ENCODE assay signal across 10 mouse cellular contexts in genomic region chr14:105333475-105334094, GRCm38 (mm10).
DNase-seq lines count a peak whose midpoint lies in the region; ATAC-seq and TF ChIP-seq lines count a peak whose summit lies in the region.
"Had no signal": no experiment of that assay in that cellular context is flagged by ENCODE, and none has a peak within 500 bp of the region (broad histone marks: within the 10 kb centered on the region; RNA-seq: fewer than 3 reads in every experiment).

No protein-coding gene starts in this region.

- no peaks in the 10 kb centered on the region for H3K27me3 ChIP-seq in intestine, embryonic 15.5 days (replicated peaks)
- no peaks in the 10 kb centered on the region for H3K27me3 ChIP-seq in intestine, postnatal 0 days (replicated peaks; ENCODE audit: control insufficient read depth, insufficient read depth, low read length)
- H3K27me3 ChIP-seq in embryonic facial prominence, embryonic 13.5 days = no peaks in the 10 kb centered on the region
- H3K27me3 ChIP-seq in neural tube, embryonic 15.5 days (replicated peaks) = no peaks in the 10 kb centered on the region

- no peak for ATAC-seq in intestine, embryonic 15.5 days
- no peak for ATAC-seq in intestine, postnatal 0 days
- ATAC-seq in embryonic facial prominence, embryonic 13.5 days (ENCODE audit: insufficient number of reproducible peaks, insufficient read depth, low FRiP score, low TSS enrichment, low read depth) = no peak
- peak; percentile 52 for ATAC-seq in neural tube, embryonic 15.5 days (ENCODE audit: low FRiP score)
- no peak for ATAC-seq in erythroid progenitor cell, adult 5-6 weeks (replicated peaks; ENCODE audit: low FRiP score, poor library complexity, severe bottlenecking)

- 0 out of 2 replicates have a peak overlapping the region, but pooled peaks have one; percentile 11 for H3K4me2 ChIP-seq in intestine, embryonic 15.5 days (replicated peaks)
- H3K4me2 ChIP-seq in intestine, postnatal 0 days (replicated peaks; ENCODE audit: low read depth) = no peak overlapping the region
- H3K4me2 ChIP-seq in embryonic facial prominence, embryonic 13.5 days = peak overlapping the region; percentile 45
- peak overlapping the region; percentile 48 for H3K4me2 ChIP-seq in neural tube, embryonic 15.5 days

- WGBS in intestine, embryonic 15.5 days = 68% methylated on average over 16 of the region's 16 CpGs
- 79% methylated on average over 16 of the region's 16 CpGs for WGBS in intestine, postnatal 0 days
- WGBS in embryonic facial prominence, embryonic 13.5 days = 56% methylated on average over 16 of the region's 16 CpGs
- WGBS in neural tube, embryonic 15.5 days = 45% methylated on average over 16 of the region's 16 CpGs

- H3K9me3 ChIP-seq in intestine, embryonic 15.5 days = no peaks in the 10 kb centered on the region
- no peaks in the 10 kb centered on the region for H3K9me3 ChIP-seq in intestine, postnatal 0 days (ENCODE audit: control insufficient read depth)
- no peaks in the 10 kb centered on the region for H3K9me3 ChIP-seq in embryonic facial prominence, embryonic 13.5 days
- H3K9me3 ChIP-seq in neural tube, embryonic 15.5 days (replicated peaks) = no peaks in the 10 kb centered on the region

- H3K4me1 ChIP-seq in intestine, embryonic 15.5 days (replicated peaks) = peaks cover 8% of the 10 kb centered on the region; the same call in 1 of the 2 replicates
- no peaks in the 10 kb centered on the region; the same call in 1 of the 2 replicates for H3K4me1 ChIP-seq in intestine, postnatal 0 days (replicated peaks; ENCODE audit: control insufficient read depth, insufficient read depth, low read length)
- peaks cover 11% of the 10 kb centered on the region for H3K4me1 ChIP-seq in embryonic facial prominence, embryonic 13.5 days
- peaks cover 8% of the 10 kb centered on the region for H3K4me1 ChIP-seq in neural tube, embryonic 15.5 days

- DNase-seq in layer of hippocampus, adult 8-10 months (ENCODE audit: low spot score in 2 of 2) = peak; percentile 61 to 66
- DNase-seq in adrenal gland, adult 2 months = no peak
- no peak for DNase-seq in kidney, adult 11 months

- H3K9ac ChIP-seq in intestine, embryonic 15.5 days = no peak overlapping the region
- no peak overlapping the region for H3K9ac ChIP-seq in intestine, postnatal 0 days (ENCODE audit: low read depth, low read length)
- H3K9ac ChIP-seq in embryonic facial prominence, embryonic 13.5 days = no peak overlapping the region
- peak overlapping the region; percentile 20; the same call in 1 of the 2 replicates for H3K9ac ChIP-seq in neural tube, embryonic 15.5 days (replicated peaks)

- no peaks in the 10 kb centered on the region for H3K36me3 ChIP-seq in intestine, embryonic 15.5 days
- H3K36me3 ChIP-seq in intestine, postnatal 0 days (ENCODE audit: control insufficient read depth, insufficient read depth) = no peaks in the 10 kb centered on the region
- H3K36me3 ChIP-seq in embryonic facial prominence, embryonic 13.5 days = no peaks in the 10 kb centered on the region
- no peaks in the 10 kb centered on the region for H3K36me3 ChIP-seq in neural tube, embryonic 15.5 days

- no peak for TF ChIP-seq CTCF in intestine, postnatal 0 days (IDR thresholded peaks at IDR 0.05; ENCODE audit: low read depth)

- H3K4me3 ChIP-seq in intestine, embryonic 15.5 days (replicated peaks) = no peak overlapping the region
- no peak overlapping the region for H3K4me3 ChIP-seq in intestine, postnatal 0 days (ENCODE audit: low read depth, low read length)
- H3K4me3 ChIP-seq in embryonic facial prominence, embryonic 13.5 days = peak overlapping the region; percentile 24
- peak overlapping the region; percentile 34 for H3K4me3 ChIP-seq in neural tube, embryonic 15.5 days (replicated peaks)
- H3K4me3 ChIP-seq: erythroblast, embryonic 14.5 days; myocyte had no signal

- no peak overlapping the region for H3K27ac ChIP-seq in intestine, embryonic 15.5 days
- no peak overlapping the region for H3K27ac ChIP-seq in intestine, postnatal 0 days (ENCODE audit: low read depth, low read length)
- H3K27ac ChIP-seq in embryonic facial prominence, embryonic 13.5 days = no peak overlapping the region
- H3K27ac ChIP-seq in neural tube, embryonic 15.5 days (replicated peaks) = peak overlapping the region; percentile 45; the same call in 1 of the 2 replicates

Comparison
In these comparisons a context has a peak if more than half of its experiments do, and no peak if none do; other contexts are left out.
1. H3K4me3 ChIP-seq: peak in embryonic facial prominence, embryonic 13.5 days (single experiment) and neural tube, embryonic 15.5 days (single experiment); none in intestine, embryonic 15.5 days (single experiment) and intestine, postnatal 0 days (single experiment).
2. DNase-seq: peak in layer of hippocampus, adult 8-10 months (2 of 2); none in adrenal gland, adult 2 months (single experiment) and kidney, adult 11 months (single experiment).